Mouse (Mus musculus) adrenal gland (tissue): ENCODE results near the gene Zfand3.

Experiments
- intact Hi-C: fragments of 180-260 bp; cut with DNase I; formaldehyde crosslinking; loops from one replicate; pipeline ENCODE4 v1.15.1; 2025

Gene Zfand3

GRCm38 (mm10) chr17:30101801-30102200 is 97.3 kb downstream of the Zfand3 start:
- intact Hi-C loops: no loop called here

GRCm38 (mm10) chr17:30103005-30103404 is 98.5 kb downstream of the Zfand3 start:
- intact Hi-C loops: no loop called here

GRCm38 (mm10) chr17:30103641-30104165 is 99.2 kb downstream of the Zfand3 start:
- intact Hi-C loops: no loop called here

GRCm38 (mm10) chr17:30105369-30105768 is 100.8 kb downstream of the Zfand3 start:
- intact Hi-C loops: loop anchor here (5.0 kb wide), 1 partner anchor 128 kb away; no protein-coding TSS in a partner anchor

GRCm38 (mm10) chr17:30110678-30111077 is 106.1 kb downstream of the Zfand3 start:
- intact Hi-C loops: loop anchor here (5.0 kb wide), 2 partner anchors 37 to 342 kb away; no protein-coding TSS in a partner anchor

- intact Hi-C loops: loop anchor here (5.0 kb wide), 2 partner anchors 36 to 341 kb away; no protein-coding TSS in a partner anchor
These were observed 107.0 kb downstream of the Zfand3 start for GRCm38 (mm10) chr17:30111556-30111955.

GRCm38 (mm10) chr17:30112080-30112479 is 107.5 kb downstream of the Zfand3 start:
- intact Hi-C loops: loop anchor here (5.0 kb wide), 2 partner anchors 35 to 340 kb away; no protein-coding TSS in a partner anchor

GRCm38 (mm10) chr17:30112555-30113305 is 108.2 kb downstream of the Zfand3 start:
- intact Hi-C loops: loop anchor here (5.0 kb wide), 2 partner anchors 35 to 340 kb away; no protein-coding TSS in a partner anchor

GRCm38 (mm10) chr17:30114761-30115160 is 110.2 kb downstream of the Zfand3 start:
- intact Hi-C loops: loop anchor here (5.0 kb wide), 2 partner anchors 33 to 338 kb away; no protein-coding TSS in a partner anchor

GRCm38 (mm10) chr17:30116226-30116625 is 111.7 kb downstream of the Zfand3 start:
- intact Hi-C loops: no loop called here

GRCm38 (mm10) chr17:30118036-30118435 is 113.5 kb downstream of the Zfand3 start:
- intact Hi-C loops: no loop called here

- intact Hi-C loops: no loop called here
These were observed 117.7 kb downstream of the Zfand3 start for GRCm38 (mm10) chr17:30122278-30122677.

- intact Hi-C loops: no loop called here
These were observed 123.9 kb downstream of the Zfand3 start for GRCm38 (mm10) chr17:30128456-30128855.

- intact Hi-C loops: no loop called here
These were observed 124.7 kb downstream of the Zfand3 start for GRCm38 (mm10) chr17:30129220-30129619.

- intact Hi-C loops: no loop called here
These were observed 125.8 kb downstream of the Zfand3 start for GRCm38 (mm10) chr17:30130326-30130725.

- intact Hi-C loops: no loop called here
These were observed 129.1 kb downstream of the Zfand3 start for GRCm38 (mm10) chr17:30133641-30134040.

- intact Hi-C loops: no loop called here
These were observed 130.6 kb downstream of the Zfand3 start for GRCm38 (mm10) chr17:30134955-30135735.

GRCm38 (mm10) chr17:30135890-30136289 is 131.4 kb downstream of the Zfand3 start:
- intact Hi-C loops: no loop called here

GRCm38 (mm10) chr17:30136684-30137083 is 132.2 kb downstream of the Zfand3 start:
- intact Hi-C loops: no loop called here

- intact Hi-C loops: no loop called here
These were observed 132.6 kb downstream of the Zfand3 start for GRCm38 (mm10) chr17:30137115-30137514.

GRCm38 (mm10) chr17:30144114-30144513 is 139.6 kb downstream of the Zfand3 start:
- intact Hi-C loops: no loop called here
